Mouse (Mus musculus) heart, postnatal 25 days (tissue): ENCODE measurements at regions not wholly inside any gene's neighbourhood (a gene's known extent, or its start where the extent isn't known, plus 50 kb on each side); places are given as distances from the start of the nearest gene placed in this dataset.

ENCODE experiments used
- DNase-seq: peaks from one replicate; pipeline ENCODE4 v3.0.0; 2022; ENCODE audit warnings: low spot score
- intact Hi-C: fragments of 180-260 bp; cut with DNase I; formaldehyde crosslinking; loops from one replicate; pipeline ENCODE4 v1.15.1; 2025

DNA sequence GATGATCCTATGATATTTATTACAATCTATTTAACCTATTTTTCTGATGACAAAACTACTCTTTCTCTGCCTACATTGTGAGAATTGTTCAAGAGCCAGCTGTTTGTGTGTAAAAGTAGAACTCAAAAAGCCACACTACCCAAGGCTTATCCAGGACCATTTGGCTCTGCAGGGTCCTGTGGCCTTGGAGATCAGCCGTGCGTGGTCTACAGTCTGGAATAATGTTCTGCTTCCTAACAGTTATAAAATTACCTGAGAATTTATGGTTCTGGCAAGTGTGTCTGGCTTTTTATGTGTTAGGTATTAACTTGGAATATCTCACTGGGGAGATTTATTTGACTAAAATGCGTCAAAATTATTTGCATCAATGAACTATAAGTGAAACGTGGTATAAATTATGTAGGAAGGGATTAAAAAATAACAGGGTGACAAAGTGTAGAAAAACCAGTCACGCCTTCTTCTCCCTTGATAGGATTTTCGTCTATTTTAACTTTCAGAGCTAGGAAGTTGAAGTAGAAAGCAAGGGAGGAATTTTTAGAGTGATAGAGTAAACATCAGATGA is 1789.0 kb upstream of the Gm7489 start:
- intact Hi-C loops: no loop called here
- no peak for DNase-seq

DNA sequence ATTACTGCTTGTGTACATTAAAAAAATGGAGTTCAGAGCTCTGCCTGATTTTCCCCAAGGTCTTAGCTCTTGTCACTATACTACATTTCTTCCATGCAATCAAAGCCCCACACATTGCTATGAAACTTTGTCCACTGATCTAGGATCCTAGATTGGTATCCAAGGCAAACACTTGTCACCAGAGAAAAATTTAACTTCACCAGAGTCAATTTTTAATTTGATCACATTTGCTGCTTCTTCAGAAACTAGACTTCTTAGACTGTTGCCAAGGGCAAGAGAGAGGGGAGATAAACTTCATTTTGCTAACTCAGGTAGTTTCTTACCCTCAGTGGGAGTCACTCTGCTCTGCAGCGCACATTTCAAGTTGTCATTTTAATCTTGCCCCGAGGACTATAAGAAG is 1775.9 kb upstream of the Gm7489 start:
- intact Hi-C loops: no loop called here

GRCm38 (mm10) chr15:52114368-52115036 is 1770.2 kb upstream of the Gm7489 start:
- intact Hi-C loops: no loop called here
- DNase-seq: no peak

More for the DNA sequence above, 1775.9 kb upstream of the Gm7489 start:
- DNase-seq: no peak

DNA sequence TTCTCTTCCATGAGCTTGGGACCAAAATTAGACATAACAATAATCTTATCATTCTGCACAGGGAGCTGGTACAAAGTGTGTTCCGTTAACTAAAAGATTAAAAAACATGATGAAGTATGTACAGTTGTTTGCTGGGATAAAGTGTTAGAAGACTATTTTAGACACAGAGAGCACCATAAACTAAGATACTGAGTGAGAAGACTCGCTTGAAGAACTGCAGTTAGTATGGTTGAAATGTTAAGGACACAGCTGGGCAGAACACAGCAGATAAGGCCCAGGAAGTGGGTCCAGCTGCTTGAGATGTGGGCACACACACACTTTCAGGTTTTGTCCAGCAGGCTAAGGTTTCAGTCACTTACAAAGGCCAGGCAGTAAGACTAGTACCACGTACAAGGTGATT is 1748.0 kb upstream of the Gm7489 start:
- intact Hi-C loops: no loop called here

GRCm38 (mm10) chr15:52153421-52153820 is 1731.3 kb upstream of the Gm7489 start:
- intact Hi-C loops: loop anchor here (10.0 kb wide), 1 partner anchor 139 kb away; no protein-coding TSS in a partner anchor
- no peak for DNase-seq

More for the DNA sequence above, 1748.0 kb upstream of the Gm7489 start:
- no peak for DNase-seq

- intact Hi-C loops: loop anchor here (10.0 kb wide), 1 partner anchor 141 kb away; no protein-coding TSS in a partner anchor
- DNase-seq: no peak
Measured at GRCm38 (mm10) chr15:52155784-52156183, 1728.9 kb upstream of the Gm7489 start.

- intact Hi-C loops: loop anchor here (10.0 kb wide), 1 partner anchor 142 kb away; no protein-coding TSS in a partner anchor
- DNase-seq: no peak
Measured at GRCm38 (mm10) chr15:52156779-52157178, 1727.9 kb upstream of the Gm7489 start.

DNA sequence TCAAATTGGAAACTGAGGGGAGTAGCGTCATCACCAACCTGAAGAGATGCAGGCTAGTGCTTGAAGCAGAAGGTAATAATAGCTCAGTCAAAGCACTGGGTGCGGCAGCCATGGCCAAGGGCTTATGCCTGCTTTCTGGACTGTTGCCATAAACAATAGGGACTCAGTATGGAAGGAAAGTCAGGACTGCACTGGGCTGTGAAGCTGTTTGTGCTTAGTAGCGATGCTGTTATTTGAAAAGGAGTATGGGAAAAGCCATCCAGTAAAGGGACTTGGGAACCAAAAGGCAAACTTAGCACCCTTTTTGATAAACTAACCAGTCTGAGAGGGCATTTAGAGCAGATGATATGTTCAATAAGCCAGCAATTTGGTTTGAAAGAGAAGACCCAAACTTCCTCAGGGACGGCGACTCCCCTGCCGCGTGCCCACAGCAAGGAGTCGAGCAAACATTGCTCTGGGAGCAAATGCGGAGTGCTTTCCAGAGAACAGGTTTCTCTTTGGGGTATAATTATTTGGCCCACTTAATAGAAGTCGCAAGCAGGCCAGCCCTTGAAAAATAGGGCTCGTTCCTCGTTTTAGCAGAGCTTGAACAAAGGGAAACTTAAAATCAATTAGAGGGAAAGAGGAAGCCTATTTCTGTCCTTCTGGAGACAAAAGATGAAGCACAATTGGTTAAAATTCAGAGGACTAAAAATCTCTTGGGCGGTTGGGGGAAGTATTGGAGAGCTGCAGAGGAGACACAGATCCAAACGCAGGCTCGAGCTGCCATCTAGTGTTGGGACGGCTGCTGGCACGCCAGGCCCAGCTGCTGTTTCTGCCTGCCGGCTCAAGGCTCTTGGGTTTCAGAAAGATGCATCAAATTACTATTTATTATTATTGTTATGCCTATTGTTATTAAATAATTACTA is 1724.3 kb upstream of the Gm7489 start:
- peak; percentile 9 for DNase-seq
- intact Hi-C loops: loop anchor here (1.0 to 10.0 kb wide), 3 partner anchors 249 to 466 kb away; no protein-coding TSS in a partner anchor

GRCm38 (mm10) chr15:52161089-52161442 is 1723.6 kb upstream of the Gm7489 start:
- intact Hi-C loops: loop anchor here (10.0 kb wide), 2 partner anchors 294 to 466 kb away; no protein-coding TSS in a partner anchor
- DNase-seq: no peak

DNA sequence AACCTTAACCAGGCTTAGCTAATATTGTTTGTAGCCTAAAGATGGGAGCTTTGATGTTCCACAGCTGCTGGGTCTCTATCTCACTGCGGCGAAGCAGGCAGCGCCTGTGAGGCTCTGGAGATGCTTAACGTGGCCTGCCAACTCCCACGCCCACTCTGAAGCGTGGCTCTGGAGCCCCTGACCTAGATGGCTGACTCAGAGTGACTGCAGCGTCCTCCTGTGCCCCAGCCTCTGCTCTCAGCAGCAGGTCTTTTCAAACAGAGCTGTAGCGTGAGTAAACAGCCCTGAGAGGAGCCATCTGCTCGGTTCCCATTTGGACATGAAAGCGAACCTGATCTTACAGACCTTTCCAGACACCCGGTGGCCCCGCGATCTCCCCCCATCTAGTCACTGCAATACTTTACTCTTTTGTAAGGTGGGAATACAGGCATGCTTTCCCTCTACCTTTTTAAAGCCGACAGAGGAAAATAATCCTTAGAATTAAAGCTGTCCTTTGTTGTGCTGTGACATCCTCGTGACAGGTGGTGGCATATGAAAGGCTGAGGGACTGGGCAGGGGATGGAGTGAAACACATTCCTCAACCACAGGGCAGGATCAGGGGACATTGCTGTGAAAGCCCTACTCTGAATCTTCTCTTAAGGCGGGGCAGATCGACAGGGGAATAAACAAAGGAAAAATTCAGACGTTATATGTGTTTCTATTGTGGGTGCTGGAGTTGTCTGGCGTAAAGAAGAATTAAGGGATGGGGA is 1723.0 kb upstream of the Gm7489 start:
- intact Hi-C loops: loop anchor here (10.0 kb wide), 2 partner anchors 293 to 467 kb away; no protein-coding TSS in a partner anchor
- DNase-seq: no peak

GRCm38 (mm10) chr15:52166144-52166543 is 1718.6 kb upstream of the Gm7489 start:
- DNase-seq: no peak

DNA sequence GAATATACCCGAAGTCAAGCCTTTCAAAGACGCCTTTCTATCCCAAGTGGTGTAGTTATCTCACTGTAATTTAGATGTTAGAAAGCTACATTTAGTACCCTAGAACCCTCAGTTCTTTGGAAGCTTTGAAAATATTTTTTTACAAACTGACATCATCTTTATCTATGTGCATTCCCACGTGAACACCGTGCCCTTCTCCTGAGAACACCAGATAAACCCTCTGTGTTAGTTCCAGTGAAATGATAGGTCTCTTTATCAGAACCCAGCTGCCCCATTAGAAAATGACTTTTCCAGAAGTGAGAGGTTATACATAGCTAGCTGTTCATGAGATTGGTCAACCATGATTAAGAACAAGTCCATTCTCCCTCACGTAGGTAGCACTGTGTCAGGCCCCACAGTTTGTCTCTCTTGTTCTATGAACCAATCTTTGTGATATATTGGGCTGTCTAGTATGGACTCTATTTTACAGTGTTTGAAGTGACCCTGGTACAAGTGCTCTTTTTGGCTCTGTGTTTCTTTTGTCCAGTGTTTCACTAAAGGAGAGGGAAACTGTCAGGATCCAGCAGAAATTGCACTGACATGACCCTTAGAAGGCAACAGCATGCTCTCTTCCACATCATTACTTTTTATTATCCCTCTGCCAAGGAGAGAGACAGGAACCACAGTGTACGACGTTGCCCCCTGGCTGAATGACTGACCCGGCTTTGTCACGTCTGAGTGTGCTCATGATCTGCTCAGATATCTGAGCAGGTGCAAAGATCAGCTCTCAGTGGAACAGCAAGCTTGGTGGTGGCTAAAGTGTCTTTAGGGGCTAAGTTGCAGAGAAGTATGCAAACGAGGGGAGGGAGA is 1717.9 kb upstream of the Gm7489 start:
- no peak for DNase-seq

More at GRCm38 (mm10) chr15:52166144-52166543, 1718.6 kb upstream of the Gm7489 start:
- intact Hi-C loops: loop anchor here (10.0 kb wide), 2 partner anchors 289 to 471 kb away; no protein-coding TSS in a partner anchor

DNA sequence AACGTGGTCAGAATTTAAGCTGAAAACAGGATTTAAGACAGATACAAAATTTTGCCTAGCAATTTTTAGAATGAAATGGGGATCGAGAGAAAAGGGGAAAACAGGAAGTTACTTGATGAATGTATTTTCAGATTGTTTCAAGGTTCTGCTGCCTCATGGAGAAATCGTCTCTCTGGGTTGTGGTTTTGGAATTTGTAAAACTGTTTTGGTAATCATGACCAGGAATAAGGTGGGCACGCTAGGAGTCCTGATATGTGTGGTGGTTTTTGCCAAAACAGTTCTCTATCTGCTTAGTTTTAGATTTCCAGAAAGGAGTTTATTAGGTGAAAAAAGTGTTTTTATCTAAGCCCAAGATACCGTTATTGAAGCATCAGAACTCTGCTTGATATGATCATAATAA is 1716.9 kb upstream of the Gm7489 start:
- DNase-seq: no peak
- intact Hi-C loops: loop anchor here (10.0 kb wide), 2 partner anchors 287 to 473 kb away; no protein-coding TSS in a partner anchor

More for the DNA sequence above, 1717.9 kb upstream of the Gm7489 start:
- intact Hi-C loops: loop anchor here (10.0 kb wide), 2 partner anchors 288 to 472 kb away; no protein-coding TSS in a partner anchor

DNA sequence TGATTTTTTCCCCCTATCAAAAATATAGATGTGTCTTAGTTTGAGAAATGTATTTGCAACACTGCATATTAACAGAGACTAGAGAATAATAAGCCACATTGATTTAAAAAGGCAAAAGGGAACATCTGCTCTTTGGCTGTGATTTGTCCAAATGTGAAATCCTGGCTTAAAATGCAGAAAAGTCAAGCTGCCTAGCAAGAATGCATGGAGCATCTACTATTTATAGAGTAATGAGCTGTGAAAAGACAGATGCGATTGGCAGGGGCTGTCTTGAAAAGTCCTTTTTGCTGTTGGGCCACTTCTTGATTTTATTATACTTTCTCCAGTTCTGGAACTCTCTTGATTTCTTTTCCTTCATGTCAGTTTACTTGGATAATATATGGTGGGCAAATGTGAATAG is 1707.8 kb upstream of the Gm7489 start:
- DNase-seq: no peak
- intact Hi-C loops: no loop called here

DNA sequence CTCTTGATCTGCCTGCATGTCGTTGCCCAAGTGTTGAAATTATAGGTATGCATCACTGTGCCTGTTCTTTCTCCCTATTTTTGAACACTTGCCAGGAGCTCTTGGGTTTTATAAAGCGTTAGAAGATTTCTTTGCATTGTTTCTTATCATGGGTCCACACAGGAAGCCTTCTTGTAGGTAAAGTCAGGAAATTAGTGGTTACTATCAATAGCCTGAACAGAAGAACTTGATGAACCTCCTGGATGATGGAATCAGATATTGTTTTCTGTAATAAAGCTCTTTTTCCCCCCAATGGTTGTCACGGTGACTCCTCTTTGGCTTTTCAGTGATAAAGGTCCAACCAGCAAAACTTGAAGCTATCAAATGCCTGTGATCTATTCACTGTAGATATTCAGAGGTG is 1706.0 kb upstream of the Gm7489 start:
- intact Hi-C loops: no loop called here
- no peak for DNase-seq

GRCm38 (mm10) chr15:52179379-52179778 is 1705.3 kb upstream of the Gm7489 start:
- intact Hi-C loops: no loop called here
- no peak for DNase-seq

DNA sequence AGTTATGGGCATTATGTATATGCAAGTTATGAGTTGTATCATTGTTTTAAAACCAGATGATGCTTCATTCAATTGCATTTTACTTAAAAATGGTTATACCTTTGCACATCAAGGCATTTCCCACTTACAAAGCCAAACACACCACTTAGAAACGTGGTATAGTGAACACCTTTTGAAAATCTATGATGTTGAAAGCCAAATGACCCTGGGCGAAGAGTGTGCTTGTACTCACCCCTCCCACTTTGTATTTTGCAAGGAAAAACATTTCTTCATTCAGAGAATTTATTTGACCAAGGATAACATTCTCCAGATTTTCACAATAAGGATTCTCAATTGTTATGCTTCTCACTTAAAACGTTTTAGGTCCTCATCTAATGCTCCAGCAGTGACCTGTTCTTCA is 1693.5 kb upstream of the Gm7489 start:
- DNase-seq: no peak
- intact Hi-C loops: no loop called here

DNA sequence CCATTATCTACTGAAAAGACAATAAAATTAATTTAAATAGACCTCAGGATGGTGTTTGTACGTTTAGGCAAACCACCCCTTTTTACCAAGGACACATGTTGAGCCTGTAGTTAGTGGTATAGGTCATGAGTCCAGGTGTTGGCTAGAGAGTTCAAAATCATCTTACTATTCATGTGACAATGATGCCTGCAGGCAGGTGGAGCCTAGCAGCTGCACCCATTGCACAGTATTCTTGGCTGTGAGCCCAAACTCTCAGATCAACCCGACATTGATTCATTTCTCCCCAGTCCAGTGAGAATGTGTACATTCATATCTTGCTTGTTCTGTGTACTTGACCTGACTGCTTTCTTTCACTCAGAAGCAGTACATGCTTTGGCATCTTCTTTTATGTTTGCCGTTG is 1677.4 kb upstream of the Gm7489 start:
- intact Hi-C loops: no loop called here

GRCm38 (mm10) chr15:52232442-52232841 is 1652.3 kb upstream of the Gm7489 start:
- DNase-seq: no peak
- intact Hi-C loops: no loop called here

More for the DNA sequence above, 1677.4 kb upstream of the Gm7489 start:
- no peak for DNase-seq
